Mouse (Mus musculus) neutrophil, adult 5-6 weeks (primary cell): ENCODE data around the gene Tex46. TPM values are rescaled to one million over a fixed set of nuclear protein-coding genes. Genes with fewer than 3 reads are reported as not detected.

ENCODE experiments used
- total RNA-seq: library from RNA; stranded (forward); fragments of 200-1000 nt; gene quantifications from 2 replicates; pipeline ENCODE4 v1.2.3, GENCODE M21; 2017

Tex46 gene
- total RNA-seq, 1 experiment from 2014 or later = not detected

Other genes starting within 250 kb of the Tex46 start
- not detected in 2 replicates for gene Htr1d, start 186.9 kb upstream of the Tex46 start, total RNA-seq
- not detected in 2 replicates for gene 6030445D17Rik, start 148.2 kb upstream of the Tex46 start, total RNA-seq
- 0.74 and 0.93 TPM in 2 replicates for gene Luzp1, start 140.7 kb upstream of the Tex46 start, total RNA-seq
- gene Kdm1a, start 7.7 kb upstream of the Tex46 start, total RNA-seq = 71.6 and 74.6 TPM in 2 replicates
- not detected in 2 replicates for gene Lactbl1, start 12.2 kb downstream of the Tex46 start, total RNA-seq
- gene Ephb2, start 225.6 kb downstream of the Tex46 start, total RNA-seq = not detected in 2 replicates